Mouse (Mus musculus) splenic B cell, adult 2 months (primary cell): ENCODE data around the gene Olfr1311.
"Not testable (repeated sequence)": the region's sequence is repeated elsewhere in the genome, so short reads cannot be mapped to it uniquely, and the experiment has no call there.

Source experiments
- DNase-seq: peaks from one replicate; pipeline ENCODE4 v3.0.0-alpha.2; 2011; ENCODE audit warnings: low read depth, low spot score
- H3K27me3 ChIP-seq: 2 replicates; pipeline ENCODE4 v1.6.1; 2012; ENCODE audit warnings: mild to moderate bottlenecking, low read length, moderate library complexity, mixed read lengths; ENCODE audit not compliant: control insufficient read depth, poor library complexity, insufficient read depth, severe bottlenecking
- H3K36me3 ChIP-seq: 2 replicates; pipeline ENCODE4 v1.6.1; 2012; ENCODE audit warnings: mild to moderate bottlenecking, low read length, moderate library complexity, mixed read lengths; ENCODE audit not compliant: control insufficient read depth, poor library complexity, insufficient read depth, severe bottlenecking

Olfr1311 gene

GRCm38 (mm10) chr2:112024312-112024711 is at the start of gene Olfr1311:
Gene Olfr1311, minus strand, starts transcription at chr2:112024412.
- no peaks in the 10 kb centered on the region for H3K36me3 ChIP-seq
- H3K27me3 ChIP-seq: no peaks in the 10 kb centered on the region
- no peak for DNase-seq

GRCm38 (mm10) chr2:112050138-112050537 is 25.9 kb upstream of the Olfr1311 start, which contains the start of gene Olfr1312:
Gene Olfr1312, minus strand, starts transcription at chr2:112050238.
- no peak for DNase-seq
- no peaks in the 10 kb centered on the region for H3K27me3 ChIP-seq
- no peaks in the 10 kb centered on the region for H3K36me3 ChIP-seq

DNA sequence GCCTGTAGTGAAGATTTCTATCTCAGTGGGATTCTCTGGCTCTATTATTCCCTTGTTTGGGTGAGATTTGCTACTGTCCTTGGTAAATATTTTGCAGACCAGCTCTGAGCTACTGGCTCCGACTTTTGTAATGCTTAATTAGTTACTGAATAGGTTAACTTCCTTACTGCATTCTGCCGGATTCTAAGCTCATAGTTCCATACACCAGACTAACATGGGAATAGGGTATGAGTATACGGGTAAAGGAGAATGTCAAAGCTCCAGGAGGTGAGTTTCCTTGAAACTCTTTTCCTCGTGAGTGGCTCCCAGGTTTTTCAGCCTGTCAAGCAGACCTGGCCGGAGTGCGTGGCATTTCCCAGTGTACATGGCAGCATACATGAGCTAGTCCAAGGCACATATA is 2.8 kb upstream of the Olfr1311 start:
- DNase-seq, H3K27me3 ChIP-seq, H3K36me3 ChIP-seq: not testable (repeated sequence)

- H3K27me3 ChIP-seq: no peaks in the 10 kb centered on the region
- no peak for DNase-seq
These were observed 9.3 kb downstream of the Olfr1311 start for GRCm38 (mm10) chr2:112014900-112015299.

DNA sequence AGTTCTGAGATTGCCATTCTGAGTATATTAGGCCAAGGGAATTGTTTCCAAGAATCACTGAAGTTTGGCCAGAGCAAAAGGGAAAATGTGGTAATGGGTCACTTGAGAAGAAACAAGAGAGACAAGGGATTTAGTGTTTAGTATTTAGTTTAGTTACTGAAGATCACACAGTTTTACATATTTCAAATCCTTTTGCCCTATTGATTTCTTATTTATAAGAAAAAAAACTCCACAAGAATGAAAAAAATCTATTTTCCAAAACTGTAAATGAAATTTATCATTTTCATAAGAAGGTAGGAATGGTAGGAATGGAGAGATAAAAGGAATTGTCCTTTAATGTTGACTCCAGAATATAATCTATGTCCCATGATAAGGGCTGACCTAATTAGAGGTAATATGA is 11.6 kb downstream of the Olfr1311 start, which contains the start of gene Olfr1310:
Olfr1310 (minus strand) TSS at position 101 of the 400 bp plus-strand sequence.
- Histone ChIP-seq H3K36me3 (no peaks in the 10 kb centered on the region), H3K27me3 (no peaks in the 10 kb centered on the region)
- no peak for DNase-seq

More at GRCm38 (mm10) chr2:112014900-112015299, 9.3 kb downstream of the Olfr1311 start:
- H3K36me3 ChIP-seq: no peaks in the 10 kb centered on the region

DNA sequence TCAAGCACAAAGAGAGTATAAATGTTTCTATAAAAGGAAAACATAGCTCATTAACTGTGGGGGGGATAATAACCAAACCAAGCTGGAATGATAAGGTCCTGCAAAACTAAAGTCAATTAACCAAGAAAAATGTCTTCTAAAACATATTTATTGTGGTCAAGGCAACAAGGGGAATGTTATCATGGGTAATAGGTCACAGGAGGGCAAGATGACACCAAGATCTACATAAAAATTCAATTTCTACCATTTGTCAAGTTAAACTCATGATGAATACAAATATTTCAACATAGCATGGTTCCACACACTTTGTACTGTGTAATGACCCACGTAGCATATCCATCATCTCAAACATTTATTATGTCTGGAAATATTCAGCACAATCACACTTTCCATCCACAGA is 34.0 kb downstream of the Olfr1311 start, which contains the start of gene Olfr1309:
Olfr1309 (minus strand) TSS at position 101 of the 400 bp plus-strand sequence.
- H3K27me3 ChIP-seq: no peaks in the 10 kb centered on the region
- DNase-seq: no peak
- H3K36me3 ChIP-seq: no peaks in the 10 kb centered on the region
